21 mouse cellular contexts compared by ENCODE assay signal in the genomic region with DNA sequence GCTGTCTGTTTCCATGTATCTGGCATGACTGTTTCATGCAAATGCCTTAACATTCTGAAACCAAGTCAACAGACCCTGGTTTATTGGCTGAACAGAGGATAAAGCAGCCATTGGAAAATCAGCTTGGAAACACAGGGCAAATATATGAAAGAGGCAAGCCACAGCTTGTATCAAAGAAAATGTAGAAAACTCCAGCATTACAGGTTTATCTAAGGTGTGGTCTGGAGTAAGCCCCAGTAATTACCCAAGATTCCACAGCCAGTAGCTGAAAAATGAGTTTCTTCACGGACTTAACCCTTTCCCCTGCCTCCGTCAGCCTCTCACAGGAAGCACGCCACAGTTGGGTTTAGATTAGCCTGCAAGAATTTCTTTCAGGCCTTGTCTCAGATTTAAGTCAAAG.
DNase-seq lines count a peak whose midpoint lies in the region; ATAC-seq and TF ChIP-seq lines count a peak whose summit lies in the region.
"Had no signal": no experiment of that assay in that cellular context is flagged by ENCODE, and none has a peak within 500 bp of the region (broad histone marks: within the 10 kb centered on the region; RNA-seq: fewer than 3 reads in every experiment).

No protein-coding gene starts in this region.

- H3K27ac ChIP-seq in heart, embryonic 11.5 days (ENCODE audit: low read depth, low read length): no peak overlapping the region
- peak overlapping the region; percentile 43; the same call in 1 of the 2 replicates for H3K27ac ChIP-seq in lung, embryonic 16.5 days (ENCODE audit: low read length)
- H3K27ac ChIP-seq in limb, embryonic 15.5 days: 0 out of 2 replicates have a peak overlapping the region, but pooled peaks have one; percentile 19
- peak overlapping the region; percentile 20; the same call in 1 of the 2 replicates for H3K27ac ChIP-seq in stomach, postnatal 0 days (replicated peaks)
- H3K27ac ChIP-seq: forebrain, embryonic 13.5 days; heart, embryonic 13.5 days; hindbrain, embryonic 15.5 days had no signal

- H3K4me1 ChIP-seq in heart, embryonic 11.5 days (ENCODE audit: control insufficient read depth, insufficient read depth, low read length): 0 out of 2 replicates have a peak, but pooled peaks cover 2% of the 10 kb centered on the region
- H3K4me1 ChIP-seq in lung, embryonic 16.5 days (replicated peaks; ENCODE audit: control insufficient read depth, insufficient read depth, low read length): no peaks in the 10 kb centered on the region
- no peaks in the 10 kb centered on the region for H3K4me1 ChIP-seq in limb, embryonic 15.5 days
- H3K4me1 ChIP-seq in stomach, postnatal 0 days (replicated peaks; ENCODE audit: control insufficient read depth, insufficient read depth): no peaks in the 10 kb centered on the region
- H3K4me1 ChIP-seq: hindbrain, embryonic 15.5 days had no signal

- H3K4me2 ChIP-seq in heart, embryonic 11.5 days: no peak overlapping the region
- no peak overlapping the region; the same call in 1 of the 2 replicates for H3K4me2 ChIP-seq in lung, embryonic 16.5 days (ENCODE audit: low read depth, low read length)
- H3K4me2 ChIP-seq in limb, embryonic 15.5 days: no peak overlapping the region
- H3K4me2 ChIP-seq in stomach, postnatal 0 days (replicated peaks; ENCODE audit: low read depth): no peak overlapping the region
- H3K4me2 ChIP-seq: forebrain, embryonic 13.5 days; heart, embryonic 13.5 days; hindbrain, embryonic 15.5 days had no signal

- WGBS in heart, embryonic 11.5 days (ENCODE audit: insufficient replicate concordance): 70% methylated on average over 3 of the region's 3 CpGs
- WGBS in lung, embryonic 16.5 days: 39% methylated on average over 3 of the region's 3 CpGs
- WGBS in limb, embryonic 15.5 days: 57% methylated on average over 3 of the region's 3 CpGs
- WGBS in stomach, postnatal 0 days: 40% methylated on average over 3 of the region's 3 CpGs

- TF ChIP-seq CTCF in stomach, postnatal 0 days (IDR thresholded peaks at IDR 0.05; ENCODE audit: low read depth): no peak

- no peaks in the 10 kb centered on the region for H3K36me3 ChIP-seq in heart, embryonic 11.5 days (ENCODE audit: control insufficient read depth, insufficient read depth, low read length)
- no peaks in the 10 kb centered on the region for H3K36me3 ChIP-seq in lung, embryonic 16.5 days (ENCODE audit: control insufficient read depth, insufficient read depth, low read length)
- no peaks in the 10 kb centered on the region for H3K36me3 ChIP-seq in limb, embryonic 15.5 days
- H3K36me3 ChIP-seq in stomach, postnatal 0 days (ENCODE audit: control insufficient read depth, insufficient read depth, low read length): no peaks in the 10 kb centered on the region
- H3K36me3 ChIP-seq: heart, embryonic 13.5 days; hindbrain, embryonic 15.5 days had no signal

- H3K9me3 ChIP-seq in heart, embryonic 11.5 days (replicated peaks; ENCODE audit: control insufficient read depth, low read length): no peaks in the 10 kb centered on the region
- H3K9me3 ChIP-seq in lung, embryonic 16.5 days (ENCODE audit: control insufficient read depth, low read length): no peaks in the 10 kb centered on the region
- H3K9me3 ChIP-seq in limb, embryonic 15.5 days: no peaks in the 10 kb centered on the region
- no peaks in the 10 kb centered on the region for H3K9me3 ChIP-seq in stomach, postnatal 0 days (ENCODE audit: control insufficient read depth, low read length)
- H3K9me3 ChIP-seq: forebrain, embryonic 13.5 days; hindbrain, embryonic 15.5 days had no signal

- peak; percentile 43 for DNase-seq in heart, adult 11 months
- no peak for DNase-seq in lung, postnatal 36 days
- no peak for DNase-seq in stomach, postnatal 0 days (ENCODE audit: low spot score)
- no peak for DNase-seq in neural tube, embryonic 10.5 days (ENCODE audit: extremely low spot score, low spot score)
- DNase-seq in layer of hippocampus, postnatal 25 days (ENCODE audit: extremely low spot score in 1 of 2, low spot score in 1 of 2): no peak
- DNase-seq: adrenal gland, postnatal 14 days; cerebellum, adult 11-12 months; cerebellum, adult 9-10 months; cerebellum, postnatal 25 days; forebrain, postnatal 0 days; gastrocnemius, postnatal 14 days; heart, postnatal 36 days had no signal

- peak; percentile 74 for TF ChIP-seq EP300 in stomach, postnatal 0 days (optimal IDR thresholded peaks at IDR 0.05)

- ATAC-seq in heart, embryonic 11.5 days (replicated peaks; ENCODE audit: insufficient number of reproducible peaks, low FRiP score, low TSS enrichment): no peak
- no peak for ATAC-seq in lung, embryonic 16.5 days (ENCODE audit: low read depth)
- no peak for ATAC-seq in limb, embryonic 15.5 days (ENCODE audit: insufficient number of reproducible peaks, low FRiP score, low TSS enrichment, low read depth)
- peak; percentile 57 for ATAC-seq in stomach, postnatal 0 days (ENCODE audit: low FRiP score, low TSS enrichment)
- ATAC-seq: activated CD4-positive, CD25-positive, alpha-beta regulatory T cell, adult 4 months; forebrain, embryonic 13.5 days; forebrain, postnatal 0 days; Patski had no signal

- no peak overlapping the region for H3K4me3 ChIP-seq in heart, embryonic 11.5 days (ENCODE audit: low read depth, low read length)
- H3K4me3 ChIP-seq in lung, embryonic 16.5 days (ENCODE audit: low read length): no peak overlapping the region
- no peak overlapping the region for H3K4me3 ChIP-seq in limb, embryonic 15.5 days
- no peak overlapping the region for H3K4me3 ChIP-seq in stomach, postnatal 0 days (ENCODE audit: low read depth, low read length)
- H3K4me3 ChIP-seq: forebrain, embryonic 13.5 days; heart, embryonic 13.5 days; hindbrain, embryonic 15.5 days had no signal

- H3K9ac ChIP-seq in heart, embryonic 11.5 days (ENCODE audit: low read depth, low read length): no peak overlapping the region
- no peak overlapping the region for H3K9ac ChIP-seq in lung, embryonic 16.5 days (ENCODE audit: low read length)
- no peak overlapping the region for H3K9ac ChIP-seq in limb, embryonic 15.5 days
- H3K9ac ChIP-seq in stomach, postnatal 0 days (ENCODE audit: low read length): no peak overlapping the region
- H3K9ac ChIP-seq: forebrain, embryonic 13.5 days; forebrain, postnatal 0 days; heart, embryonic 13.5 days; hindbrain, embryonic 15.5 days had no signal

- no peaks in the 10 kb centered on the region for H3K27me3 ChIP-seq in heart, embryonic 11.5 days (ENCODE audit: control insufficient read depth, insufficient read depth, low read length)
- H3K27me3 ChIP-seq in lung, embryonic 16.5 days (ENCODE audit: control insufficient read depth, insufficient read depth, low read depth, low read length): peaks cover 6% of the 10 kb centered on the region; the same call in 1 of the 2 replicates
- no peaks in the 10 kb centered on the region for H3K27me3 ChIP-seq in limb, embryonic 15.5 days
- H3K27me3 ChIP-seq in stomach, postnatal 0 days (ENCODE audit: control insufficient read depth, insufficient read depth, low read length): no peaks in the 10 kb centered on the region
- H3K27me3 ChIP-seq: CH12.LX; forebrain, embryonic 13.5 days; heart, embryonic 13.5 days; hindbrain, embryonic 15.5 days; Patski had no signal
